In the genomic region with DNA sequence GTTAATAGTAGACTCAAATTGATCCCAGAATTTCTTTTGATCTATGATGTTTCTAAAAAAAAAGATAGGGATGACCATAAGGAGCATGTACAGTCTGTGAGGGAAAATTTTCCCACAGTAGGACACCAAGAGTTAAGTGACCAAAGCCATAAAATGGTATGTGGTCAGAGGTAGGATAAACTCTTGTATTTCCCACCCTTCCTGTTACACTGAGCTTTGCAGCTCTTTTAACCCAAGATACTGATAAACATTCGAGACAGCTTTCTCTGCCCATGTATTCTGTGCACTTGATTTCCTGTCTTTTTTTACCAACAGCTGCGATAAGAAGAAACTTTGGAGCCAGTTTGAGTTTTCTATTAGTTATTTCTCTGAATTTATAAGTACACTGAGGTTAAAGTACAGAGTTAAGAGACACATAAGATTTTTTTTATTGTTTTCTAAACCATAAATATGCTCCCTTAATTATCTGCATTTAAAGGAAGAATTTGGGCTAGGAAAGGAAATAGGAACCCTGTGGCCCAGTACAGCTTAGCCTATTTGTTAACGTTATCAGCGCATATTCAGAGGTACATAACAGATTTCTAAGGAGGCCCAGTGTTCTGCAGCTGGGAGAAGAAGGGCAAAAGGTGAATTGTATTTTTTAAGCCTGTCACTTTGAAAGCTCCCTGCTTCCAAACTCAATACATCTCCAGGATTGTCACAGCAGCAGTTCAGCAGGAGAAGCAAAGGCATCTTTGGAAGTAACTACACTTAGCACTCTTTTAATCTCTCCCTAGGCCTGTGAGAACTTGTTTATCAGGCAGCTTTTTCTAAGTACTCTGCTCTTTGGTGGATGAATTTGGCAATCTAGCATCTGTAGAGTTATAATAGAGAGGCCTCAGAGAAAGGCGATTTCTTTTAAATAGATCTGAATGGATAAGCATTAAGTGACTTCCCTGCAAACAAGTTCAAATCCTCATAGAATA, we compare ENCODE assay signal across 18 mouse cellular contexts.
DNase-seq lines count a peak whose midpoint lies in the region; ATAC-seq lines count a peak whose summit lies in the region.
"Had no signal": no experiment of that assay in that cellular context is flagged by ENCODE, and none has a peak within 500 bp of the region (broad histone marks: within the 10 kb centered on the region; RNA-seq: fewer than 3 reads in every experiment).

No protein-coding gene starts in this region.

- no peak overlapping the region for H3K9ac ChIP-seq in heart, embryonic 11.5 days (ENCODE audit: low read depth, low read length)
- no peak overlapping the region for H3K9ac ChIP-seq in kidney, embryonic 15.5 days
- no peak overlapping the region for H3K9ac ChIP-seq in midbrain, embryonic 13.5 days (replicated peaks)
- H3K9ac ChIP-seq in midbrain, embryonic 16.5 days (ENCODE audit: low read depth, low read length) = no peak overlapping the region
- H3K9ac ChIP-seq: forebrain, embryonic 15.5 days; hindbrain, embryonic 13.5 days had no signal

- H3K27ac ChIP-seq in heart, embryonic 11.5 days (ENCODE audit: low read depth, low read length) = peak overlapping the region; percentile 46; the same call in 1 of the 2 replicates
- peak overlapping the region; percentile 62 for H3K27ac ChIP-seq in kidney, embryonic 15.5 days
- H3K27ac ChIP-seq in midbrain, embryonic 13.5 days = no peak overlapping the region
- no peak overlapping the region for H3K27ac ChIP-seq in midbrain, embryonic 16.5 days (ENCODE audit: low read length)
- H3K27ac ChIP-seq: forebrain, embryonic 15.5 days; hindbrain, embryonic 13.5 days; macrophage had no signal

- no peaks in the 10 kb centered on the region for H3K9me3 ChIP-seq in heart, embryonic 11.5 days (replicated peaks; ENCODE audit: control insufficient read depth, low read length)
- no peaks in the 10 kb centered on the region for H3K9me3 ChIP-seq in kidney, embryonic 15.5 days (replicated peaks)
- H3K9me3 ChIP-seq in midbrain, embryonic 13.5 days = no peaks in the 10 kb centered on the region
- H3K9me3 ChIP-seq in midbrain, embryonic 16.5 days (replicated peaks; ENCODE audit: control insufficient read depth, low read length, poor library complexity, severe bottlenecking) = no peaks in the 10 kb centered on the region
- H3K9me3 ChIP-seq: forebrain, embryonic 15.5 days; hindbrain, embryonic 13.5 days had no signal

- ATAC-seq in heart, embryonic 11.5 days (replicated peaks; ENCODE audit: insufficient number of reproducible peaks, low FRiP score, low TSS enrichment) = peak; percentile 67; the same call in 1 of the 2 replicates
- peak; percentile 73 for ATAC-seq in kidney, embryonic 15.5 days (replicated peaks; ENCODE audit: low FRiP score)
- ATAC-seq in midbrain, embryonic 13.5 days = 0 out of 2 replicates have a peak, but pooled peaks have one; percentile 45
- ATAC-seq in midbrain, embryonic 16.5 days = no peak
- peak; percentile 39; the same call in 1 of the 2 replicates for ATAC-seq in megakaryocyte progenitor cell, adult 5-6 weeks (replicated peaks; ENCODE audit: poor library complexity)
- ATAC-seq: forebrain, embryonic 15.5 days had no signal

- no peak overlapping the region for H3K4me2 ChIP-seq in heart, embryonic 11.5 days
- H3K4me2 ChIP-seq in kidney, embryonic 15.5 days = no peak overlapping the region
- no peak overlapping the region for H3K4me2 ChIP-seq in midbrain, embryonic 13.5 days (replicated peaks)
- H3K4me2 ChIP-seq in midbrain, embryonic 16.5 days (ENCODE audit: low read length) = no peak overlapping the region
- H3K4me2 ChIP-seq: forebrain, embryonic 15.5 days; hindbrain, embryonic 13.5 days; liver, embryonic 11.5 days had no signal

- H3K27me3 ChIP-seq in heart, embryonic 11.5 days (ENCODE audit: control insufficient read depth, insufficient read depth, low read length) = no peaks in the 10 kb centered on the region
- no peaks in the 10 kb centered on the region for H3K27me3 ChIP-seq in kidney, embryonic 15.5 days
- no peaks in the 10 kb centered on the region for H3K27me3 ChIP-seq in midbrain, embryonic 13.5 days
- no peaks in the 10 kb centered on the region for H3K27me3 ChIP-seq in midbrain, embryonic 16.5 days (ENCODE audit: control insufficient read depth, insufficient read depth, low read depth, low read length)
- H3K27me3 ChIP-seq: forebrain, embryonic 15.5 days; hindbrain, embryonic 13.5 days had no signal

- H3K36me3 ChIP-seq in heart, embryonic 11.5 days (ENCODE audit: control insufficient read depth, insufficient read depth, low read length) = no peaks in the 10 kb centered on the region
- no peaks in the 10 kb centered on the region for H3K36me3 ChIP-seq in kidney, embryonic 15.5 days
- H3K36me3 ChIP-seq in midbrain, embryonic 13.5 days = no peaks in the 10 kb centered on the region
- H3K36me3 ChIP-seq in midbrain, embryonic 16.5 days (ENCODE audit: control insufficient read depth, insufficient read depth, low read length) = no peaks in the 10 kb centered on the region
- H3K36me3 ChIP-seq: forebrain, embryonic 15.5 days; hindbrain, embryonic 13.5 days had no signal

- peaks cover 6% of the 10 kb centered on the region; the same call in 1 of the 2 replicates for H3K4me1 ChIP-seq in heart, embryonic 11.5 days (ENCODE audit: control insufficient read depth, insufficient read depth, low read length)
- peaks cover 14% of the 10 kb centered on the region for H3K4me1 ChIP-seq in kidney, embryonic 15.5 days
- H3K4me1 ChIP-seq in midbrain, embryonic 13.5 days (replicated peaks) = peaks cover 5% of the 10 kb centered on the region; the same call in 1 of the 2 replicates
- H3K4me1 ChIP-seq in midbrain, embryonic 16.5 days (ENCODE audit: control insufficient read depth, insufficient read depth, low read length) = no peaks in the 10 kb centered on the region
- H3K4me1 ChIP-seq: forebrain, embryonic 15.5 days; hindbrain, embryonic 13.5 days had no signal

- no peak for DNase-seq in heart, postnatal 4 days
- DNase-seq in kidney, adult 8-10 months = no peak
- no peak for DNase-seq in cerebellum, adult 9-11 months
- DNase-seq: adrenal gland, postnatal 25 days; cerebellum, adult 11-12 months; gastrocnemius, postnatal 36 days; lung, adult 18-20 months; retina, postnatal 1 day; thymus, postnatal 14 days had no signal

- WGBS in heart, embryonic 11.5 days (ENCODE audit: insufficient replicate concordance) = 38% methylated on average over 5 of the region's 5 CpGs
- 45% methylated on average over 5 of the region's 5 CpGs for WGBS in kidney, embryonic 15.5 days
- 37% methylated on average over 5 of the region's 5 CpGs for WGBS in midbrain, embryonic 13.5 days
- 32% methylated on average over 5 of the region's 5 CpGs for WGBS in midbrain, embryonic 16.5 days

- H3K4me3 ChIP-seq in heart, embryonic 11.5 days (ENCODE audit: low read depth, low read length) = no peak overlapping the region
- H3K4me3 ChIP-seq in kidney, embryonic 15.5 days (replicated peaks) = no peak overlapping the region
- no peak overlapping the region for H3K4me3 ChIP-seq in midbrain, embryonic 13.5 days (replicated peaks)
- H3K4me3 ChIP-seq in midbrain, embryonic 16.5 days (ENCODE audit: low read depth, low read length) = no peak overlapping the region
- H3K4me3 ChIP-seq: forebrain, embryonic 15.5 days; hindbrain, embryonic 13.5 days had no signal

Comparison
In these comparisons a context has a peak if more than half of its experiments do, and no peak if none do; other contexts are left out.
1. H3K27ac ChIP-seq: peak in heart, embryonic 11.5 days (single experiment) and kidney, embryonic 15.5 days (single experiment); none in midbrain, embryonic 13.5 days (single experiment) and midbrain, embryonic 16.5 days (single experiment).